Mouse (Mus musculus): ENCODE data around the gene Pcp4l1. TPM values are rescaled to one million over a fixed set of nuclear protein-coding genes. Genes with fewer than 3 reads are reported as not detected.
A peak's percentile ranks its signal among the peaks of the same experiment; 100 is the strongest.

Pcp4l1 gene
- polyA plus RNA-seq, 1 experiment from 2014 or later, result 5.0 TPM

GRCm38 (mm10) chr1:171183620-171184019 is 12.4 kb downstream of the Pcp4l1 start:
- no peaks in the 10 kb centered on the region for H3K36me3 ChIP-seq
- no peak for ATAC-seq (ENCODE audit: borderline replicate concordance, extremely low read depth, low FRiP score, low TSS enrichment)
- no peak overlapping the region for H3K4me3 ChIP-seq
- H3K9ac ChIP-seq, result no peak overlapping the region
- no peak overlapping the region for H3K27ac ChIP-seq
- peaks cover 3% of the 10 kb centered on the region; the same call in 1 of the 2 replicates for H3K4me1 ChIP-seq
- H3K9me3 ChIP-seq, result no peaks in the 10 kb centered on the region
- no peak overlapping the region for H3K4me2 ChIP-seq
- no peaks in the 10 kb centered on the region for H3K27me3 ChIP-seq
- 29% methylated on average over 3 of the region's 3 CpGs for WGBS

- 77% methylated on average over 3 of the region's 3 CpGs for WGBS
- Histone ChIP-seq H3K27me3 (no peaks in the 10 kb centered on the region), H3K4me3 (no peak overlapping the region), H3K9me3 (no peaks in the 10 kb centered on the region), H3K36me3 (no peaks in the 10 kb centered on the region), H3K27ac (no peak overlapping the region), H3K4me2 (no peak overlapping the region), H3K4me1 (peaks cover 3% of the 10 kb centered on the region; the same call in 1 of the 2 replicates), H3K9ac (no peak overlapping the region)
- ATAC-seq (ENCODE audit: borderline replicate concordance, extremely low read depth, low FRiP score, low TSS enrichment), result no peak
Measured at GRCm38 (mm10) chr1:171183025-171183424, 13.0 kb downstream of the Pcp4l1 start.

GRCm38 (mm10) chr1:171179487-171180171 is 16.4 kb downstream of the Pcp4l1 start:
- Histone ChIP-seq H3K9ac (no peak overlapping the region), H3K27me3 (no peaks in the 10 kb centered on the region), H3K4me3 (no peak overlapping the region), H3K27ac (no peak overlapping the region), H3K36me3 (no peaks in the 10 kb centered on the region), H3K4me2 (no peak overlapping the region), H3K4me1 (peaks cover 3% of the 10 kb centered on the region; the same call in 1 of the 2 replicates), H3K9me3 (no peaks in the 10 kb centered on the region)
- 52% methylated on average over 5 of the region's 5 CpGs for WGBS
- no peak for ATAC-seq (ENCODE audit: borderline replicate concordance, extremely low read depth, low FRiP score, low TSS enrichment)

- H3K27ac ChIP-seq, result no peak overlapping the region
- H3K9me3 ChIP-seq, result no peaks in the 10 kb centered on the region
- no peak overlapping the region for H3K4me2 ChIP-seq
- H3K4me3 ChIP-seq, result no peak overlapping the region
- no peak overlapping the region for H3K9ac ChIP-seq
- no peaks in the 10 kb centered on the region for H3K4me1 ChIP-seq
- H3K27me3 ChIP-seq, result no peaks in the 10 kb centered on the region
- WGBS, result 93% methylated on average over 8 of the region's 8 CpGs
- ATAC-seq (ENCODE audit: borderline replicate concordance, extremely low read depth, low FRiP score, low TSS enrichment), result no peak
- H3K36me3 ChIP-seq, result no peaks in the 10 kb centered on the region
Measured at GRCm38 (mm10) chr1:171172779-171173178, 23.3 kb downstream of the Pcp4l1 start.

- Histone ChIP-seq H3K9ac (no peak overlapping the region), H3K27ac (peak overlapping the region; percentile 78), H3K4me2 (no peak overlapping the region), H3K36me3 (no peaks in the 10 kb centered on the region), H3K9me3 (no peaks in the 10 kb centered on the region), H3K27me3 (no peaks in the 10 kb centered on the region), H3K4me1 (no peaks in the 10 kb centered on the region), H3K4me3 (no peak overlapping the region)
- ATAC-seq (ENCODE audit: borderline replicate concordance, extremely low read depth, low FRiP score, low TSS enrichment), result peak; percentile 59
- 45% methylated on average over 3 of the region's 3 CpGs for WGBS
Measured at GRCm38 (mm10) chr1:171171138-171171537, 24.9 kb downstream of the Pcp4l1 start.

GRCm38 (mm10) chr1:171169913-171170312 is 26.2 kb downstream of the Pcp4l1 start:
- Histone ChIP-seq H3K4me1 (no peaks in the 10 kb centered on the region), H3K36me3 (no peaks in the 10 kb centered on the region), H3K4me2 (no peak overlapping the region), H3K4me3 (no peak overlapping the region), H3K9me3 (no peaks in the 10 kb centered on the region), H3K27ac (0 out of 2 replicates have a peak overlapping the region, but pooled peaks have one; percentile 37), H3K9ac (no peak overlapping the region), H3K27me3 (no peaks in the 10 kb centered on the region)
- ATAC-seq (ENCODE audit: borderline replicate concordance, extremely low read depth, low FRiP score, low TSS enrichment), result no peak
- 22% methylated on average over 3 of the region's 3 CpGs for WGBS

GRCm38 (mm10) chr1:171168906-171169305 is 27.2 kb downstream of the Pcp4l1 start:
- Histone ChIP-seq H3K4me1 (no peaks in the 10 kb centered on the region), H3K4me2 (no peak overlapping the region), H3K27ac (no peak overlapping the region), H3K9me3 (no peaks in the 10 kb centered on the region), H3K27me3 (no peaks in the 10 kb centered on the region), H3K4me3 (no peak overlapping the region), H3K9ac (no peak overlapping the region), H3K36me3 (no peaks in the 10 kb centered on the region)
- no peak for ATAC-seq (ENCODE audit: borderline replicate concordance, extremely low read depth, low FRiP score, low TSS enrichment)
- WGBS, result 80% methylated on average over 12 of the region's 12 CpGs

- no peaks in the 10 kb centered on the region for H3K36me3 ChIP-seq
- WGBS, result 58% methylated on average over 5 of the region's 5 CpGs
- H3K27me3 ChIP-seq, result no peaks in the 10 kb centered on the region
- no peak for ATAC-seq (ENCODE audit: borderline replicate concordance, extremely low read depth, low FRiP score, low TSS enrichment)
- no peak overlapping the region for H3K4me2 ChIP-seq
- no peaks in the 10 kb centered on the region for H3K4me1 ChIP-seq
- H3K9me3 ChIP-seq, result no peaks in the 10 kb centered on the region
- no peak overlapping the region for H3K27ac ChIP-seq
- H3K9ac ChIP-seq, result no peak overlapping the region
- no peak overlapping the region for H3K4me3 ChIP-seq
Measured at GRCm38 (mm10) chr1:171165629-171166345, 30.3 kb downstream of the Pcp4l1 start.

- peaks cover 2% of the 10 kb centered on the region; the same call in 1 of the 2 replicates for H3K27me3 ChIP-seq
- 0 out of 2 replicates have a peak, but pooled peaks cover 8% of the 10 kb centered on the region for H3K4me1 ChIP-seq
- H3K9me3 ChIP-seq, result no peaks in the 10 kb centered on the region
- H3K27ac ChIP-seq, result no peak overlapping the region
- ATAC-seq (ENCODE audit: borderline replicate concordance, extremely low read depth, low FRiP score, low TSS enrichment), result no peak
- no peaks in the 10 kb centered on the region for H3K36me3 ChIP-seq
- no peak overlapping the region for H3K4me3 ChIP-seq
- H3K9ac ChIP-seq, result no peak overlapping the region
- 36% methylated on average over 3 of the region's 3 CpGs for WGBS
- H3K4me2 ChIP-seq, result no peak overlapping the region
Measured at GRCm38 (mm10) chr1:171164258-171164657, 31.8 kb downstream of the Pcp4l1 start.

GRCm38 (mm10) chr1:171162526-171162925 is 33.5 kb downstream of the Pcp4l1 start:
- H3K9me3 ChIP-seq, result no peaks in the 10 kb centered on the region
- H3K27ac ChIP-seq, result no peak overlapping the region
- no peak for ATAC-seq (ENCODE audit: borderline replicate concordance, extremely low read depth, low FRiP score, low TSS enrichment)
- 77% methylated on average over 3 of the region's 3 CpGs for WGBS
- H3K9ac ChIP-seq, result no peak overlapping the region
- 0 out of 2 replicates have a peak, but pooled peaks cover 9% of the 10 kb centered on the region for H3K4me1 ChIP-seq
- no peak overlapping the region for H3K4me2 ChIP-seq
- H3K36me3 ChIP-seq, result no peaks in the 10 kb centered on the region
- no peak overlapping the region for H3K4me3 ChIP-seq
- peaks cover 16% of the 10 kb centered on the region for H3K27me3 ChIP-seq

GRCm38 (mm10) chr1:171159485-171159975 is 36.5 kb downstream of the Pcp4l1 start:
- peak overlapping the region; percentile 57 for H3K4me2 ChIP-seq
- 6% methylated on average over 15 of the region's 15 CpGs for WGBS
- ATAC-seq (ENCODE audit: borderline replicate concordance, extremely low read depth, low FRiP score, low TSS enrichment), result peak; percentile 56
- no peak overlapping the region for H3K27ac ChIP-seq
- peak overlapping the region; percentile 34 for H3K4me3 ChIP-seq
- H3K9me3 ChIP-seq, result no peaks in the 10 kb centered on the region
- H3K36me3 ChIP-seq, result no peaks in the 10 kb centered on the region
- H3K9ac ChIP-seq, result 0 out of 2 replicates have a peak overlapping the region, but pooled peaks have one; percentile 8
- H3K27me3 ChIP-seq, result peaks cover 16% of the 10 kb centered on the region
- H3K4me1 ChIP-seq, result 0 out of 2 replicates have a peak, but pooled peaks cover 9% of the 10 kb centered on the region

GRCm38 (mm10) chr1:171157965-171158364 is 38.1 kb downstream of the Pcp4l1 start:
- no peak overlapping the region for H3K27ac ChIP-seq
- H3K4me1 ChIP-seq, result 0 out of 2 replicates have a peak, but pooled peaks cover 9% of the 10 kb centered on the region
- H3K4me2 ChIP-seq, result no peak overlapping the region
- no peaks in the 10 kb centered on the region for H3K36me3 ChIP-seq
- H3K27me3 ChIP-seq, result peaks cover 16% of the 10 kb centered on the region
- no peaks in the 10 kb centered on the region for H3K9me3 ChIP-seq
- H3K4me3 ChIP-seq, result no peak overlapping the region
- ATAC-seq (ENCODE audit: borderline replicate concordance, extremely low read depth, low FRiP score, low TSS enrichment), result no peak
- no peak overlapping the region for H3K9ac ChIP-seq

Measured in lung, embryonic 15.5 days (tissue).